Comparison of ENCODE assay signal across 9 mouse cellular contexts in the genomic region with DNA sequence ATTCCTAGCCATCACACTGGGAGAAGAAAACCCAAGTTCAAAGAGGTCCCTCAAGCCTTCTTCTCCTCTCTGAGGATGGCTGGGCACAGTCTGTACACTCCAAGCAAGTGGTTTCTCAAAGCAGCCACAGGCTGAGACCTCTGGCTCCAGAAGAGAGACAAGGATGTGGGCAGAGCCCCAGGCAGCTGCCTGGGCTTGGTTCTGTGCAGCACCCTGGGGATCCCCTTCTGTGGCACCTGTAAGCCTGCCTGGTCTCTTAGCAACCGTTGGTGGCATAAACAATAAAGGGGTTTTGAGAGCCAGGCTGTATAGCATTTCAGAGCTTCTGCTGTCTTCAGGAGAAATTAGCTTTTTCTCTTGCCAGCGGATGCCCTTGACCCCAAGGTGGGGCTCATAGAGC. TPM values are rescaled to one million over a fixed set of nuclear protein-coding genes. Genes with fewer than 3 reads are reported as not detected.
DNase-seq lines count a peak whose midpoint lies in the region; ATAC-seq lines count a peak whose summit lies in the region.
"Had no signal": no experiment of that assay in that cellular context is flagged by ENCODE, and none has a peak within 500 bp of the region (broad histone marks: within the 10 kb centered on the region; RNA-seq: fewer than 3 reads in every experiment).

No protein-coding gene starts in this region.

- peak; percentile 88 for DNase-seq in CD4-positive helper T cell, adult 2 months (ENCODE audit: low read depth, low spot score)
- DNase-seq in thymus, postnatal 10 days (ENCODE audit: low spot score in 2 of 2), result peak; percentile 12 to 29
- no peak for DNase-seq in heart, postnatal 25 days (ENCODE audit: low spot score)
- no peak for DNase-seq in spleen, postnatal 14 days (ENCODE audit: low spot score in 2 of 2)
- no peak for DNase-seq in left cerebral cortex, postnatal 4 days
- DNase-seq: liver, embryonic 13.5 days had no signal

- ATAC-seq in activated CD4-positive, CD25-positive, alpha-beta regulatory T cell, adult 4 months, result peak; percentile 99
- ATAC-seq in megakaryocyte, adult 5-6 weeks (ENCODE audit: poor library complexity, severe bottlenecking), result 0 out of 2 replicates have a peak, but pooled peaks have one; percentile 21
- ATAC-seq: intestine, embryonic 16.5 days had no signal

- intact Hi-C loops in heart, postnatal 25 days (cut with DNase I), result no loop called here
- intact Hi-C loops in left cerebral cortex, postnatal 4 days (cut with DNase I), result no loop called here

RNA-seq across cellular contexts. Expression of a gene that starts 52.0 kb away (rescaled TPM):
- polyA plus RNA-seq in activated CD4-positive, CD25-positive, alpha-beta regulatory T cell, adult 4 months (2017; shearing (Covaris generic)), result 1 to 10 TPM; 5.6 to 8.2 TPM
- total RNA-seq in megakaryocyte, adult 5-6 weeks (2015), result 14.2 and 16.3 TPM in 2 replicates
- total RNA-seq in megakaryocyte, adult 5-6 weeks (2017), result 14.6 and 15.2 TPM in 2 replicates
- 10 to 100 TPM; 14.9 to 15.6 TPM for total RNA-seq in heart, postnatal 25 days (2021)
- 10 to 100 TPM; 47.1 to 50.1 TPM for total RNA-seq in left cerebral cortex, postnatal 4 days (2021)

RNA-seq across cellular contexts. Expression of a gene that starts 52.2 kb away (rescaled TPM):
- polyA plus RNA-seq in activated CD4-positive, CD25-positive, alpha-beta regulatory T cell, adult 4 months (2017; shearing (Covaris generic)), result not detected
- not detected in 2 replicates for total RNA-seq in megakaryocyte, adult 5-6 weeks (2015)
- not detected in 2 replicates for total RNA-seq in megakaryocyte, adult 5-6 weeks (2017)
- total RNA-seq in heart, postnatal 25 days (2021), result 1 to 10 TPM; 2.1 to 3.0 TPM
- 1 to 10 TPM; 2.3 to 2.5 TPM for total RNA-seq in left cerebral cortex, postnatal 4 days (2021)

Comparison
In these comparisons a context has a peak if more than half of its experiments do, and no peak if none do; other contexts are left out.
1. DNase-seq: peak in CD4-positive helper T cell, adult 2 months (single experiment) and thymus, postnatal 10 days (2 of 2); none in heart, postnatal 25 days (single experiment), spleen, postnatal 14 days (0 of 2) and left cerebral cortex, postnatal 4 days (single experiment).